Mouse (Mus musculus): ENCODE results near the gene Dlgap3. TPM values are rescaled to one million over a fixed set of nuclear protein-coding genes. Genes with fewer than 3 reads are reported as not detected.

Gene Dlgap3
- polyA plus RNA-seq, 1 experiment from 2014 or later: 19.5 TPM

Other genes with a start within 250 kb of the Dlgap3 start
- gene Zmym4, start 201.1 kb upstream of the Dlgap3 start, polyA plus RNA-seq (2015; fragmentation: Nextera tagmentation; extraction: Ambion mirVana): 27.8 and 28.5 TPM in 2 replicates
- 56.4 and 63.4 TPM in 2 replicates for gene Sfpq, start 147.9 kb upstream of the Dlgap3 start, polyA plus RNA-seq (2015; fragmentation: Nextera tagmentation; extraction: Ambion mirVana)
- 31.5 and 32.5 TPM in 2 replicates for gene Zmym1, start 108.1 kb upstream of the Dlgap3 start, polyA plus RNA-seq (2015; fragmentation: Nextera tagmentation; extraction: Ambion mirVana)
- gene Zmym6, start 91.8 kb upstream of the Dlgap3 start, polyA plus RNA-seq (2015; fragmentation: Nextera tagmentation; extraction: Ambion mirVana): 41.0 and 44.3 TPM in 2 replicates
- 17.9 and 18.1 TPM in 2 replicates for gene Tmem35b, start 45.5 kb upstream of the Dlgap3 start, polyA plus RNA-seq (2015; fragmentation: Nextera tagmentation; extraction: Ambion mirVana)
- 42.0 and 44.8 TPM in 2 replicates for gene Smim12, start 74.6 kb downstream of the Dlgap3 start, polyA plus RNA-seq (2015; fragmentation: Nextera tagmentation; extraction: Ambion mirVana)
- gene Gja4, start 144.8 kb downstream of the Dlgap3 start, polyA plus RNA-seq (2015; fragmentation: Nextera tagmentation; extraction: Ambion mirVana): 18.1 and 20.8 TPM in 2 replicates
- gene Gjb3, start 161.6 kb downstream of the Dlgap3 start, polyA plus RNA-seq (2015; fragmentation: Nextera tagmentation; extraction: Ambion mirVana): 0.11 and 0.55 TPM in 2 replicates
- gene Gjb4, start 184.9 kb downstream of the Dlgap3 start, polyA plus RNA-seq (2015; fragmentation: Nextera tagmentation; extraction: Ambion mirVana): 0.13 and 0.14 TPM in 2 replicates
- 0.18 TPM in 1 of 2 replicates, not detected in the other for gene Gjb5, start 189.0 kb downstream of the Dlgap3 start, polyA plus RNA-seq (2015; fragmentation: Nextera tagmentation; extraction: Ambion mirVana)

Data from midbrain, embryonic 16.5 days (tissue).